Mouse (Mus musculus): Measurements from ENCODE around the gene St6galnac3. TPM values are rescaled to one million over a fixed set of nuclear protein-coding genes. Genes with fewer than 3 reads are reported as not detected.

The St6galnac3 gene
- total RNA-seq, 2 experiments from 2014 or later, result 20.6 to 23.3 TPM

DNA sequence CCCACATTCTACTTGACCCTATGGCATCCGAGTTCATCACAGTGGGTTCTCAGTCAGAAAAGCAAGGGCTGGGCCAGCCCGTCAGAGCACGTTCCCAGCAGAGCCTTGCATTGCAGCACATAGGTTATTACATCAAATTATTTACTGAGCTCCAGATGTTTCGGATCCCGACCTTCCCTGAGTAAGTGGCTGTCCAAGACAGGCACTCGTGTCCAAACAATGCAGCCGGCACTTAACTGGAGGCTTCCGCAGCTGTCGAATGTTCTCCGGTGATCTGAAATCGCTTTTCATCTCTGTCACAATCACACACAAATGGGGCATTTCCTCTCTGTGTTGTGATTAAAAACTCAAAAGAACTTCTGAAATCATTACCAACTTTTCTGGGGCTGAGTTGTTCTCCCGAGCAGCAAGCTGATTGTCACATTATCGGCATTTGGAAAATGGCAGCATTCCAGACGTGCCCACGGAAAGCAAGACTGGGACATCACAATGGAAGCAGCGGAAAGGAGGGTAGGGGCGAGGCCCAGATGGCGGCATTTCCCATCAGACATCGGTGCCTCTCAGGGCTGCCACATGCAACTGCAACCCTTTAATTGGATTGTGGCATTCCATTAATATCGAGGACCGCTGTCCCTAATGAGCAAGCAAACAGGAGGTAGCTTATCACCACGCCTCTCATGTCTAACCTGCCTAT, 428.5 kb downstream of the St6galnac3 start:
- DNase-seq (ENCODE audit: low spot score in 2 of 2), result peak; percentile 72 to 90

DNA sequence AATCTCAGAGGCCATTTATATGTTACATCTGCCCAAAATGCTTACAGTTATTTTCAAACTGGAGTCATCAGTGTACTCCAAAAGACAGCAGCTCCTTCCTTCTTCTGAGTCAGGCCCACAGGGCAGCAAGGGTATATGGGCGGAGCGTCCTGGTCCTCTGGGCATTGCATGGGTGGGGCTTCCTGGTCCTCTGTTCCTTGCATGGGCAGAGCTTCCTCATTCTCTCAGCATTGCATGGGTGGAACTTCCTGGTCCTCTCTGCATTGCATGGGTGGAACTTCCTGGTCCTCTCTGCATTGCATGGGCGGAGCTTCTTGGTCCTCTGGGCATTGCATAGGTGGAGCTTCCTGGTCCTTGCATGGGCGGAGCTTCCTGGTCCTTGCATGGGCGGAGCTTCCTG, 432.1 kb downstream of the St6galnac3 start:
- no peak for DNase-seq (ENCODE audit: low spot score in 2 of 2)

DNA sequence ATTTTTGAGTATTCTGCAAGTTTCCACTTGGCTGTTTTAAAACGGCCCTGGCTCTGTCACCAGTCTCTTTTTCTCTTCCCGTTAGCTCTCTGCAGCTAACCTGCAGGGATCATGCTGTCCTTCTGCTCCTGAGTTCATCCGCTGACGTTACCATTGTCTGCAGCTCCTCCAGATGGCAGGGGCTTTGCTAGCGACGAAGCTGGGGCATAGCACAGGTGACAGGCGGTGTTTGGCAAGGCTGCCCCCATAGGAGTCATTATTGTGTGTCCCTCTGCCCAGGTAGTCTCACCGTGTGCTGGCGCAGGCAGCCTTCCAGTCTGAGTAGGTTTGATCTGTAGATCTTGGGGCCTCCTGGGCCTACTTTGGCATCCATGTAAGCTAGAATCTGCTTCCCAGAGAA, 432.6 kb downstream of the St6galnac3 start:
- no peak for DNase-seq (ENCODE audit: low spot score in 2 of 2)

DNA sequence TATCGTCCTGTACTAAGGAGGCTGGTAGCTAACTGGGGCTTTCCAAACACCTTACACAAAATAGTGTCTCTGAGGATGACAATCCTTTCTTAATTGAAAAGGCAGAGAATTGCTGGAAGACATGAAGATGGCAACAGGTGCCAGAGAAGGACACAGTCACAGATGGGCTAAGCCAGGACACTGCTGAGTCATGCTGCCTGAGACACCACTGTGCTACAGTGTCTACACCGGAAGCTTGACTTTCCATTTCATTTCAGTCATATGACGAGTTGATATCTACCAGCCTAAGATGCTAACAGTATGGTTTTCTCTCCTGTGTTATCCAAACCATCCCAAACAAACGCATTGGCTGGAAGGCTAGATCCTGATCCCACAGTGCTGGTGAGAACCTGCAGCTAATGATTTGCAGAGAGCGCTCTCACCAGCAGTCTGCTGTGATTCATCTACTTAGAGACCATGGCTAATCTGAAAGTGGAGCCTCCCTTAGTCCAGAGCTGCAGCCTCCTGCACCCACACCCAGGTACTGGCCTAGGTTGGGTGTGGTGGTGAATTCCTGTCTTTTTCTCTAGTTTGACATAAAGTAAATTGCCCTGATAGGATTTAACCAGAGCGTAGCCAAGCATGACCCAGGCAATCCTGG, 433.4 kb downstream of the St6galnac3 start:
- no peak for DNase-seq (ENCODE audit: low spot score in 2 of 2)

DNA sequence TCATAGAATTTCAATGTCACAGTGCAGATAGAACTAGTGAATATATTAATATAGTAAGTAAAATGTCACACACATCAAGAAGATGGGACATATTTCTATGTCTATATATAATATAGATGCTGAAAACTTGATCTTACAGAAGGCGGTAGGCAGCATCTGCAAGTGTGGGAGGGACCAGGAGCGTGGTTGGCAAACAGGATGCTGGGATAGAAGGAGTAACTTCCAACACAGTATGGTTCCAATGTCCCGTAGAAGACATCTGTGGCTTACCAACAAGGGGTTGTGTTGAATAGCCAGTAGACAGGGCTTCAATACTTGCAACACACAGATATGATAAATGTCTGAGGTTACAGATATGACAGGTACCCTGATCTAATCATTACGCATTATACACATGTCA, 435.0 kb downstream of the St6galnac3 start:
- peak in 1 of 2 experiments; percentile 31 for DNase-seq (ENCODE audit: low spot score in 2 of 2)

DNA sequence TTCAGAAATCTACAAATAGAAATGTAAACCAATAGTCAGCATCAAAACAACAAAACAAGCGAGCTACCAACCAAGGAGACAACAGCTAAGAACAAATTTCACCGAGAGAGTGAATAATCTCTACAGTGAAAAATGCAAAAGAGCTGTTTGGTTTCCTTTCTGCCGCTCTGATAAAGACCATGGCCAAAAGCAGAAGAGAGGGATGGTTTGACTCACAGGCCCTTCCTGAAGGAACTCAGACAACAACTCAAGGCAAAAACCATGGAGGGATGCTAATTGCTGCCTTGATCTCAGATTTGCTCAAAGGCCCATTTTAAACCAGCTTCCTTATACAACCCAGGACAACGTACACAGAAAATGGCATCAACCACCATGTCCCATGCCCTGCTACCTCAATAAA, 437.4 kb downstream of the St6galnac3 start:
- DNase-seq (ENCODE audit: low spot score in 2 of 2), result no peak

DNA sequence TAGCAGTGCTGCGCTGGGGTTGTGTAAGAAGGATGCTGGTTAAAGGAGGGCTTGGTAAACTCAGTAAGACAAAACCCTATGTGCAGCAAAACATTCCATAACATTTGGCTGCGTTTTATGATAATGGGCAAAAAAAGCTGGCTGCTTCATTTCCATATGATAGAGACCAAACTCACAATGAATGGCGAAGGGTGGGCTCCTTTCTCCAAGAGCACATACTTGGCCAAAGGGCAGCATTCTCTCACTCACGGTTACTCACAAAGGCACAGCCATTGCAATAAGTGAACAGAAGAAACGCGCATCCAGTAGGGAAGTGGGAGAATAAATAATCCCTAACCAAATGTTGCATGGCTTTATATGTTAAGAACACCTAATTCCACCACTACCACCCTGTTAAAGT, 437.9 kb downstream of the St6galnac3 start:
- no peak for DNase-seq (ENCODE audit: low spot score in 2 of 2)

DNA sequence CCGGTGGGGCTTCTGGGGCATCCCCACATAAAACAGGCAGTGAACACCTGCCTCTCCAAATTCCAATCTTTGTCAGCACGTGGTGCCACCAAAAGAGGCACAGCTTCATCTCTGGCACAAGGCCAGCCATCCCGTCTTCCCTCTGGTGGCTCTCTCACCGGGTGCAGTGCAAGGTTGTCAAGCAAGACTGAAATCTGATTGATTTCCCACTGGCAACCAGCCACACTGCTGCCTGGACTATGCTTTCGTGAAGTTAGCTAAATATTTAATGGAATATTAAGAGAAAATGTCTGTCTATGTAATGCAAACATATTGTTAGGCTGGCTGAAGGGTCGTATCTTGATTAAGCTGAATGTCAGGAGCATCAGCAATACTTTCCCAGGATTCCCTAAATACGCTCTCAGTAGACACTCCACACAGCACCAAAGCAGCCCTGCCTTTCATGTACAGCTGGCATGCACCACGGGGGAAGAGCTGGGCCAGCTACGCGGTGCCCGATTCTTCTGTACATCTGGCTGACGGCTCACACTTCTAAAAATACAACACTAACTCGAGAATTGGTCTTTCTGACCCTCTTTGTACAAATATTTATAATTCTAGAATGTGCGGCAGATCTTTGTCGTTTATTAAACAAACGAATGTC, 442.7 kb downstream of the St6galnac3 start:
- no peak for DNase-seq (ENCODE audit: low spot score in 2 of 2)

DNA sequence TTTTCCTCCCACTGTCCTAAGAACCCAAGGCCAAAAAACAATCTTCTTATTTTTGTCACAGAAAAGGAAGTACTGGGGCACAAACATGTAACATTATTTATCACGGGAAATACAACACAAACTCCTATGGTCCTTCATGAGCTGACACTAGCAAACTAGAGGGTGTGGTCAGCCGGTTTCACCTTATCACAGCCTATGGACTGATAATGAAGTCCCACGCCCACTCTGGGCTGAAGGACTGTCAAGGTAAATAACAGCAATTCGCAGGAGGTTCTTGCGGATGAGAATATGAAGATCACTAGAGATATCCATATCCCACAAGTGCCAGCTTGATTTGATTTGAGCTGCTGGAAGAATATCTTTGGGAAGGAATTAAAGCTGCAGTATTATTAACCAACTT, 446.7 kb downstream of the St6galnac3 start:
- no peak for DNase-seq (ENCODE audit: low spot score in 2 of 2)

DNA sequence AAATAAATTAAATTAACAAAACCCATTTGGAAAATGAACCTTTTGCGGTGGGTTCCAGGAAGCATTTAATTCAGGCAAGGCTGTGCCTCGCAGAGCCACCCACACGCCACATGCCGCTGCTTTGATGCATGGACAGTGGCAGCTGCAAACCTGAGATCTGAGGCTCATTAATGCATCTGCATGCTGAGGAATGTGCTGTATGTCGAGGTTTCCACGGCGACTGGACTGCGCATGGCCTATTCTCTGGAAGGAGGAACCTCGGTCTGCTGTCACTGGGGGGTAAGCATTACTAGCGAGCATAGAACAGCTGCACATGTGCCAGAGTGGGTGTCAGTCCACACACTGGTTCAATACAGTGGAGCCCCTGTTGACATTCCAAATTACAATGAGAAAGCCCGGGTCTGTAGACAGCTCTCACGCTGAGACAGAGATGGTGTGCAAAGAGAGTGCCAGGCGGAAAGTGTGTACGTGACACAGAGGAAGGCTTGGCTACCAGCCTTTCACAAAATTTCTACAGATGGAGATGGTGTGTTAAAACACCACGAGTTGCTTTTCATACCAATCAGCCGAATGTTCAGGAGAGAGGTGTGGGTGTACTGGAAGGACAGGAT, 447.5 kb downstream of the St6galnac3 start:
- DNase-seq (ENCODE audit: low spot score in 2 of 2), result peak; percentile 62 to 63

DNA sequence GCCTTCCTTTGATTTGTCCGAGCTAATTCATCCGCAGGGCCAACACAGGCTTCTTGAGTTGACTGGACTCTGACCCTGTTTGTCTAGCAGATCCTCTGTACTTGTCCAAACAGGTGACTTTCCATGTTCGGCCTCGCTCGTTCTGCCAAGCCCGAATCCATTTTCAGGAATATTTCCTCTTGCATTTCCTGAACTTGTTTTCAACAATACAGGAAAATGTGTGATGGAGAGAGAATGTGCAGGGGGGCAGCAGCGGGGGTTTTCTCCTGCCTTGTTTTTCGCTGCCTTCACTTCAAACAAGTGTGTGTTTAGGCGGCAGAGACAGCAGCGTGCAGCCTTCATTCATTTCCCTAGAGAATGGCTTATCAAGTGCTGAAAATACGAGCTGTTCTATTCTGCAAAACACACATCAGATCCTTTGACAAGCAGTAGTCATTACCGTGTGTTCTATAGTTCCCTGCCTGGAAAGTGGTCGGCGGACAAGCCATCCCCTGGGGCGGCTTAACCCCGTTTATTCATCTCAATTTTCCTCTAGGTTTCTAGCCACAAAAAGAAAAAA, 448.1 kb downstream of the St6galnac3 start:
- DNase-seq (ENCODE audit: low spot score in 2 of 2), result peak in 1 of 2 experiments; percentile 31

DNA sequence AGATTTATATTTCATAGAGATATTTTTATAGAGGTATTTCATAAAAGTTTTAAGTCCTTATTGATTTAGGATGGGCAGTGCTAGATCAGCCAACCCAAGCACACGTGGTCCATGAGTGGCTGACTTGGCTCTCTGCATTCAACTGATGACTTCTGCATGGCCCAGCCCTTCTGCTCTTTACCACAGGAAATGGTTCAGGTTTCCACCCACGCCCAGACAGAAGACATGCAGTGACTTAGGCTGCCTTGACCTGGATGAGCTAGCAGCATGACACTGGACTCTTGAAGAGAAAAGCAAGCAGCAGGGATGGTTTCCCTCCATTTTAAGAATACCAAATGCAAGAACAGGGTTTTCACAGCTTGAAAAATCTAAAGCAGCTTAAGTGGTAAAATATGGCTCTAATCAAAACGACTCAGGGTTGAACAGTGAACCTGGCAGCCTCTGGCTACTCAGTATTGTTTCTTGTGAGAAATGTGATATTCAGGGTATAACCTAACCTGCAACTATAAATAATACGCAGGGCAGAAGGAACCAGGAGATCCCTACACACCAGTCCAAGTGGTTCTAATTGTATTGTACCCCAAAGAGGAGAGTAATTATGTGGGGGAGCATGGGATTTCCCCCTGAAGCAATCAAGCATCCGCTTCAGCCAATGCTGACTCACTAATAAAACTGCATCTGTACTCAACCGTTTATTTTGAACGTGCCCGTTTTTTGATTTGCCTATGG, 448.7 kb downstream of the St6galnac3 start:
- DNase-seq (ENCODE audit: low spot score in 2 of 2), result no peak

DNA sequence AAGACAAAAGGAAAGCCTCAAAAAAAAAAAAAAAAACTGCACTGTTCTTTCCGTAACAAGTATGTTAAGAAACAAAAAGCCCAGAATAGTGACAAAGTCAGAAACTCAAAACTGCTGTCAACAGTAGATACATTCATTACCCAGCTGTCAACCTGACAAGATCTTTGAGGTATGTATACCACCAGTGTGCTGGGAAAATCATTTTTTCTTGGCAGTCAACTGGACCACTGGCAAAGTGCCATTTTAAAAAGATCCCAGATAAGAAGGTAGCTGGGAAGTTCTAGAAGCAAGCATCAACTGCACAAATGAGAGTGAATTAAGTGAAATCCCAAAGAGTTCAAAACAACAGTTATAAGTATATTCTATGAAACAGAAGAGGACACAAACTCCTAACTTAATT, 452.7 kb downstream of the St6galnac3 start:
- no peak for DNase-seq (ENCODE audit: low spot score in 2 of 2)

DNA sequence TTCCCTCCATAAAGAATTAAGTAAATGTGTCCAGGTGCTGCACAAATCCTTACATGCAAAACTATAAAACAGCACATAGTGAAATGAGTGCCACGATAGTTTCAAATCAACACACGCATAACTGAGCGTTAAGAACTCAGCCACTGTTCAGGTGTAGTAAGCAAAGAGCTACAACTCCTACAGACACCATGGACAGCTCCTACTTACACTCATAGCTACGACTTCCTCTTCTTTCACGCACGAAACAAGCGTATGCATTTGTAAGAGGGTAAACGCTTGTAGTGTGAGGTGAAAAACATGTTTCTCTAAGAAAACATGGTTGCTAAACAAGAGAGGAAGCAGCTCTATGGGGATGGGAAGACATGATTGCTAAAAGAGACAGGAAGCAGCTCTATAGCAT, 457.6 kb downstream of the St6galnac3 start:
- no peak for DNase-seq (ENCODE audit: low spot score in 2 of 2)

DNA sequence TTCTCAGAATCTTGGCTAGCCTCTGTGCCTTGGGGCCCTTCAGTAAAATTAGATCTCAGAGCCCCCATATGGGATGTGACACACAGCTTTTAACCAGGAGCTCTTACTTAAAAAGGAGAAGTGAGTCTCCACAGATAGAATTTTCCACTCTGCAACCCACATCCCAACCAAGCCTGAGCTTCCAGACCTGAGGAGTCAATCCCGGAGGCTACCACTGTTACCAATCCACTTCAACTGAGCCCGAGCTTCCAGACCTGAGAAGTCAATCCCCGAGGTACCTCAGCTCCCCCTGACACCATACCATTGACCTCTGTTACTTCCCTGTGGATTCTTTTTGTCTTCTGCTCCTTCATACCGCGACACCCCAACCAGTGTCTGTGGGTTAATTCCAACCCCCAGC, 463.0 kb downstream of the St6galnac3 start:
- DNase-seq (ENCODE audit: low spot score in 2 of 2), result no peak

DNA sequence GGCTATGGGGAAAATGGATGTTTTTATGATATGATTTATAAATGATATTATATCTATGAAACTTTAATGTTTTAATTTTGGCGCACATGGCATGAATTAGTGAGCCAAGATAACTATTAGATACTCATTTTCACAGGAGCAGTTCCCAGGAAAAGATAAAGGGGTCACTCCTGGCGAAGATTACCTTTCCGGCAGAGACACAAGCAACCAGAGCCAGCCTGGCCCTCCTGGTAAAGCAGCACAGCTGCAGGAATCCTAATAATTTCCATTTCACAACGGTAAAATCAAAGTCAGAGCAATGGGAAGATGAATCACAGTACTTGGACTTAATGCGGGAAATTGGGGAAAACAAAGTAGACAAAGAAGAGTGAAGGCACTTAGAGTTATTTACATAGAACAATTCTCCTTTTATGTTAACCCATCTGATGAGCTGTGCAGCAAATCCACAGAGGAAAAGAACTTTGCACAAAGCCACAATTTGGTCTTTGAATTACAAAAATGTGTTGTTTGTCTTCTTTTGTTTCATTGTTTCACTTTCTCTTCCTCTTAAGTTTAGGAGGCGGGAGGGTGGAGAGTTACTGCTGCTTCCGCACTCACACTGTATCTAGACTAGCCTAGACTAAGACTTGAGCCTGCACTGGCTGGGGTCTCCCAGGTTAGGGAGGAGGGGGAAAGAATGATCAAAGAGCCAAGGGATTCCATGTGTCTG, 464.6 kb downstream of the St6galnac3 start:
- DNase-seq (ENCODE audit: low spot score in 2 of 2), result no peak

DNA sequence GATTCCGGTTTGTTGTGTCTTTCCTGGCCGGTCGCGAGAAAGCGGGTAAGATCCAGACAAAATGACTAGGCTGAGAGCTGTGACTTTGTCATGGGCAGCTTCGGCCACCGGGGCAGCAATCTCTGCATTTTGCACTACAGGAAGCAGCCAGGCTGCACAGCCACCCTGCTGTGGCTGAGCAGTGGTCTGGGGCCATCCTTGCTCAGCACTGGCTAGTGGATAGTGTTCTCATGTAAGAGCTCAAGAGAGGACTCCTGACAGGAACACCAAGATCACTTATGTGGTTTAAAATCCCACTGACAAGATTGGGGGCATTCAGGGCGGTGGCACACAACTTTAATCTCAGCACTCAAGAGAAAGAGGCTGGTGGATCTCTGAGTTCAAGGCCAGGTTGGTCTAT, 469.1 kb downstream of the St6galnac3 start:
- no peak for DNase-seq (ENCODE audit: low spot score in 2 of 2)

DNA sequence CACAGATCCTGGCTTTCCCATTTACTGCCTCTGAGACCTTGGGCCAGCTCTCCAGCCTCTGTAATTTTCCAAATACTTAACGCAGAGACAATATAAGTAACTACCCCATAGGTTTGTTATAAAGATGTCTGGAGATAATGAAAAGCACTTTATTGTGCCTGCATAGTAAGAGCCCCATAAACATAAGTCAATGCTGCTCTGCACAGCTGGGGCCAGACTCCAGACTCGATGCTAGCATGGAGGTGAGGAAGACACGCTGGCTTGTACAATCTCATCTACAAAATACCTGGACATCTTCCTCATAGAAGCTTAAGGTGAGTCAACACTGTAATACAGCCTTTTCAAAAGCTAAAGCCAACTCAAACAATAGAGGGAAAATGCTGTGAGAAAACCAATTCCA, 473.3 kb downstream of the St6galnac3 start:
- DNase-seq (ENCODE audit: low spot score in 2 of 2), result no peak

DNA sequence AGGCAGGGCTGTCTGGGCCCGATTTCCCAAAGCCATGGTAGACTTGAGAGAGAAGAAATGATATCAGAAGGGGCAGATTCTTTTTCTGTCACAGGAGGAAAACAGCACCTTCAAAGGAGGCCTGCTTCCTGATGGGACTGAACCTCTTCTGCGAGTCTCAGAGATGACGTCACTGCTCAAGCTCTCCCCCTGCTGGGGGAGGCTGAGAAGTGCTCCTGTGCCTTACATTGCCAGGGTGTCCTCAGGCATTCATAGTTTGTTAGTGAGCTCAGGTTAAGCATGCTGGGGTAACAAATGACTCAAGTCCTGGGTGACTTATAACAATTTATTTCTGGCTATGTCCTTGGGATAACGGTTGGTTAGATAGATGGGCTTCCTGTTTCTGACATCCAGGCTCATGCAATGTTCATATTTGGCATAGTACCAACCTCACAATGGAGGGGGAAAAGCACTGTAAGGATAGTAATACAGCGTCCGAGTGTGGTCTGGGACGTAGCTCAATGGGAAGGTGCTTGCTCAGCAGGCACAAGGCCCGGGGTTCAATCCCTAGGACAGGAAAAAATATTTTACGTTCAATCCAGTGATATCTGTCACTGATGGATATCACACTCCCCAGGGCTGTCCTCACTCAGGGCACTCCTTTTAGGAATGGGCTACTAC, 474.2 kb downstream of the St6galnac3 start:
- peak; percentile 51 to 57 for DNase-seq (ENCODE audit: low spot score in 2 of 2)

DNA sequence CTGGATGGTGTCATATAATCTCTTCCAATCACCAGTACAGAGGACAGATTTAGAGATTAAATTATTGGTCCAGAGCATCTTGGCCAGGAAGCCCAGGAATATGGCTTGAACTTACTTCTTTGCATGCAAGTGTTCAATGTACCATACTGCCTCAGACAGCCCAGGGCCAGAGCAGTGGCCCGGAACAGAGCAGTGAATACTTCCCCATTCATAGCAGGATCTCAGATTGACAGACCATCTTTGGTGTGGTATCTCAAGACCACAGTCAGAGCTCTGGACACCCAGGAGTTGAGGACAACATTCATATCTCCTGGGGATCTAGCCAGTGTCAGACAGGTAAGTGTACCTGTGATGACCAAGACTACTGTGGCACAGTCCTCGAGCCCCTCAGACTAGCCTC, 476.1 kb downstream of the St6galnac3 start:
- DNase-seq (ENCODE audit: low spot score in 2 of 2), result no peak

Measured in layer of hippocampus, postnatal 14 days (tissue).